Mouse (Mus musculus) MEL (cell line): ENCODE measurements around the gene Gsg1l2.

Source experiments
- CHD1 ChIP-seq: IDR thresholded peaks from 2 replicates; pipeline ENCODE4 v1.6.1; 2012; ENCODE audit warnings: low read depth, mild to moderate bottlenecking, inconsistent platforms, low read length, improper control_type of control experiment
- CTCF ChIP-seq, 3 experiments: IDR thresholded peaks in 2 of 3; conservative IDR thresholded peaks in 1 of 3; 2 replicates each; pipeline ENCODE4 v1.5.1; 2011 to 2012; ENCODE audit warnings: low read length in 3 of 3, low read depth in 2 of 3, mild to moderate bottlenecking in 2 of 3, improper control_type of control experiment in 1 of 3, inconsistent platforms in 1 of 3, mixed read lengths in 1 of 3, moderate library complexity in 1 of 3; ENCODE audit not compliant: control insufficient read depth in 1 of 3, insufficient read depth in 1 of 3, poor library complexity in 1 of 3, severe bottlenecking in 1 of 3
- ELF1 ChIP-seq: IDR thresholded peaks from 2 replicates; pipeline ENCODE4 v1.6.1; 2014; ENCODE audit warnings: low read depth, mild to moderate bottlenecking, inconsistent platforms, low read length, improper control_type of control experiment, moderate library complexity
- EP300 ChIP-seq, 2 experiments: IDR thresholded peaks; 2 replicates each; pipeline ENCODE4 v1.6.1; 2011; ENCODE audit warnings: improper control_type of control experiment in 2 of 2, low read length in 2 of 2, low read depth in 1 of 2, mild to moderate bottlenecking in 1 of 2
- MAX ChIP-seq: IDR thresholded peaks from 2 replicates; pipeline ENCODE4 v1.6.1; 2011; ENCODE audit warnings: low read length, improper control_type of control experiment
- MEF2A ChIP-seq: IDR thresholded peaks from 2 replicates; pipeline ENCODE4 v1.6.1; 2014; ENCODE audit warnings: low read depth, mild to moderate bottlenecking, inconsistent platforms, low read length, improper control_type of control experiment; ENCODE audit not compliant: poor library complexity, insufficient replicate concordance, severe bottlenecking; ENCODE audit errors: extremely low read depth
- POLR2A ChIP-seq, 2 experiments: IDR thresholded peaks; 2 replicates each; pipeline ENCODE4 v1.6.1; 2011 to 2012; ENCODE audit warnings: low read length in 2 of 2, mild to moderate bottlenecking in 2 of 2, control low read depth in 1 of 2, improper control_type of control experiment in 1 of 2, low read depth in 1 of 2, moderate library complexity in 1 of 2; ENCODE audit not compliant: control insufficient read depth in 1 of 2, insufficient read depth in 1 of 2, poor library complexity in 1 of 2
- TAL1 ChIP-seq: IDR thresholded peaks from 2 replicates; pipeline ENCODE4 v1.6.1; 2012; ENCODE audit warnings: mild to moderate bottlenecking, inconsistent platforms, low read length, moderate library complexity, mixed read lengths
- UBTF ChIP-seq: IDR thresholded peaks from 2 replicates; pipeline ENCODE4 v1.6.1; 2012; ENCODE audit warnings: low read depth, mild to moderate bottlenecking, inconsistent platforms, low read length, improper control_type of control experiment, moderate library complexity, borderline replicate concordance; ENCODE audit not compliant: insufficient read depth

- TF ChIP-seq ELF1 (no peak), CTCF (IDR thresholded peaks at IDR 0.05 in 2 of 3, conservative IDR thresholded peaks at IDR 0.05 in 1 of 3; ENCODE audit: control insufficient read depth in 1 of 3, insufficient read depth in 1 of 3, low read depth in 2 of 3, low read length in 3 of 3, poor library complexity in 1 of 3, severe bottlenecking in 1 of 3) (no peak), POLR2A (IDR thresholded peaks at IDR 0.05; ENCODE audit: control insufficient read depth in 1 of 2, insufficient read depth in 1 of 2, low read depth in 1 of 2, low read length in 2 of 2, poor library complexity in 1 of 2) (no peak), MEF2A (no peak), CHD1 (no peak), MAX (no peak), TAL1 (no peak), EP300 (IDR thresholded peaks at IDR 0.05; ENCODE audit: low read depth in 1 of 2, low read length in 2 of 2) (no peak), UBTF (no peak)
These were observed 32.6 kb downstream of the Gsg1l2 start for GRCm38 (mm10) chr11:67806832-67807597.
